Mouse (Mus musculus) layer of hippocampus, adult 8-10 months (tissue): Measurements from ENCODE around the gene C2cd5. TPM values are rescaled to one million over a fixed set of nuclear protein-coding genes. Genes with fewer than 3 reads are reported as not detected.
"Not testable (repeated sequence)": the region's sequence is repeated elsewhere in the genome, so short reads cannot be mapped to it uniquely, and the experiment has no call there.

Experiments used
- DNase-seq, 2 experiments: peaks; one replicate each; pipeline ENCODE4 v3.0.0; 2022; ENCODE audit warnings: low spot score in 2 of 2
- total RNA-seq, 4 experiments: library from RNA; stranded (reverse); gene quantifications; 2 replicates each; pipeline ENCODE4 v1.2.4; 2022

C2cd5 gene
- total RNA-seq, 4 experiments from 2014 or later = 88.0 to 114 (median 98.7) TPM

- DNase-seq = no peak
These were observed 78.2 kb downstream of the C2cd5 start for GRCm38 (mm10) chr6:143021756-143022155.

GRCm38 (mm10) chr6:143020647-143021046 lies 79.3 kb downstream of the C2cd5 start:
- no peak for DNase-seq

GRCm38 (mm10) chr6:143020146-143020545 lies 79.8 kb downstream of the C2cd5 start:
- DNase-seq = no peak

- DNase-seq = no peak
These were observed 87.3 kb downstream of the C2cd5 start for GRCm38 (mm10) chr6:143012513-143013215.

GRCm38 (mm10) chr6:143008865-143009264 lies 91.1 kb downstream of the C2cd5 start:
- no peak for DNase-seq

- DNase-seq = not testable (repeated sequence)
These were observed 94.7 kb downstream of the C2cd5 start for GRCm38 (mm10) chr6:143005209-143005608.

- no peak for DNase-seq
These were observed 95.1 kb downstream of the C2cd5 start for GRCm38 (mm10) chr6:143004801-143005200.

- no peak for DNase-seq
These were observed 101.5 kb downstream of the C2cd5 start for GRCm38 (mm10) chr6:142998221-142998999.

- no peak for DNase-seq
These were observed 103.1 kb downstream of the C2cd5 start for GRCm38 (mm10) chr6:142996887-142997286.

- DNase-seq = no peak
These were observed 104.4 kb downstream of the C2cd5 start for GRCm38 (mm10) chr6:142995567-142995966.

GRCm38 (mm10) chr6:142994821-142995220 lies 105.1 kb downstream of the C2cd5 start:
- DNase-seq = no peak

GRCm38 (mm10) chr6:142993705-142994698 lies 105.9 kb downstream of the C2cd5 start:
- no peak for DNase-seq

- no peak for DNase-seq
These were observed 107.0 kb downstream of the C2cd5 start for GRCm38 (mm10) chr6:142992971-142993370.

GRCm38 (mm10) chr6:142992099-142992498 lies 107.8 kb downstream of the C2cd5 start:
- no peak for DNase-seq

- DNase-seq = no peak
These were observed 108.4 kb downstream of the C2cd5 start for GRCm38 (mm10) chr6:142991391-142992059.

GRCm38 (mm10) chr6:142990516-142990915 lies 109.4 kb downstream of the C2cd5 start:
- no peak for DNase-seq

GRCm38 (mm10) chr6:142989495-142989894 lies 110.4 kb downstream of the C2cd5 start:
- DNase-seq = no peak

- DNase-seq = peak in 1 of 2 experiments; percentile 65
These were observed 111.2 kb downstream of the C2cd5 start for GRCm38 (mm10) chr6:142988753-142989152.

GRCm38 (mm10) chr6:142988231-142988630 lies 111.7 kb downstream of the C2cd5 start:
- DNase-seq = no peak

GRCm38 (mm10) chr6:142987616-142988015 lies 112.3 kb downstream of the C2cd5 start:
- DNase-seq = no peak

- not testable (repeated sequence) for DNase-seq
These were observed 113.2 kb downstream of the C2cd5 start for GRCm38 (mm10) chr6:142986706-142987105.
